Mouse (Mus musculus): ENCODE results near the gene Hsf5. TPM values are rescaled to one million over a fixed set of nuclear protein-coding genes. Genes with fewer than 3 reads are reported as not detected.
A peak's percentile ranks its signal among the peaks of the same experiment; 100 is the strongest.

The Hsf5 gene
- polyA plus RNA-seq (2015; fragmentation: Nextera tagmentation; extraction: Ambion mirVana) = 0.06 TPM in 1 of 2 replicates, not detected in the other

GRCm38 (mm10) chr11:87616790-87617474 lies at the start of gene Hsf5:
Hsf5 (plus strand) TSS chr11:87617164.
- H3K4me1 ChIP-seq (ENCODE audit: control insufficient read depth, low read depth, low read length) = no peaks in the 10 kb centered on the region; the same call in 1 of the 2 replicates
- H3K36me3 ChIP-seq (ENCODE audit: control insufficient read depth, insufficient read depth) = peaks cover 40% of the 10 kb centered on the region
- no peak within 1 kb of the TSS for H3K4me3 ChIP-seq (ENCODE audit: low read depth, low read length)
- H3K27me3 ChIP-seq (ENCODE audit: control insufficient read depth, insufficient read depth, low read depth, low read length) = no peaks in the 10 kb centered on the region
- H3K9ac ChIP-seq (ENCODE audit: low read depth, low read length) = no peak within 1 kb of the TSS
- no peak within 1 kb of the TSS for H3K27ac ChIP-seq (ENCODE audit: low read length)
- WGBS (ENCODE audit: insufficient replicate concordance) = 87% methylated on average over 51 of the region's 69 CpGs
- H3K9me3 ChIP-seq (replicated peaks; ENCODE audit: control insufficient read depth, low read length) = no peaks in the 10 kb centered on the region
- no peak within 1 kb of the TSS for H3K4me2 ChIP-seq (ENCODE audit: low read depth, low read length)
- no peak for ATAC-seq (ENCODE audit: low read depth)

GRCm38 (mm10) chr11:87568255-87568953 lies 48.6 kb upstream of the Hsf5 start, which contains the start of gene Sept4:
Sept4 (plus strand) TSS chr11:87568903.
- H3K4me2 ChIP-seq (ENCODE audit: low read depth, low read length) = no peak within 1 kb of the TSS
- H3K4me1 ChIP-seq (ENCODE audit: control insufficient read depth, low read depth, low read length) = no peaks in the 10 kb centered on the region
- H3K9me3 ChIP-seq (replicated peaks; ENCODE audit: control insufficient read depth, low read length) = no peaks in the 10 kb centered on the region
- no peaks in the 10 kb centered on the region for H3K36me3 ChIP-seq (ENCODE audit: control insufficient read depth, insufficient read depth)
- H3K4me3 ChIP-seq (ENCODE audit: low read depth, low read length) = no peak within 1 kb of the TSS
- no peak for ATAC-seq (ENCODE audit: low read depth)
- no peak within 1 kb of the TSS for H3K9ac ChIP-seq (ENCODE audit: low read depth, low read length)
- no peak within 1 kb of the TSS for H3K27ac ChIP-seq (ENCODE audit: low read length)
- WGBS (ENCODE audit: insufficient replicate concordance) = 58% methylated on average over 7 of the region's 7 CpGs
- H3K27me3 ChIP-seq (ENCODE audit: control insufficient read depth, insufficient read depth, low read depth, low read length) = no peaks in the 10 kb centered on the region

- Histone ChIP-seq H3K27ac (ENCODE audit: low read length) (no peak overlapping the region), H3K4me2 (ENCODE audit: low read depth, low read length) (no peak overlapping the region), H3K4me1 (ENCODE audit: control insufficient read depth, low read depth, low read length) (no peaks in the 10 kb centered on the region), H3K9me3 (replicated peaks; ENCODE audit: control insufficient read depth, low read length) (no peaks in the 10 kb centered on the region), H3K27me3 (ENCODE audit: control insufficient read depth, insufficient read depth, low read depth, low read length) (no peaks in the 10 kb centered on the region), H3K4me3 (ENCODE audit: low read depth, low read length) (no peak overlapping the region), H3K36me3 (ENCODE audit: control insufficient read depth, insufficient read depth) (no peaks in the 10 kb centered on the region), H3K9ac (ENCODE audit: low read depth, low read length) (no peak overlapping the region)
- ATAC-seq (ENCODE audit: low read depth) = no peak
- 54% methylated on average over 5 of the region's 5 CpGs for WGBS (ENCODE audit: insufficient replicate concordance)
Observed at GRCm38 (mm10) chr11:87570743-87571142, 46.2 kb upstream of the Hsf5 start.

- 44% methylated on average over 1 of the region's 1 CpGs for WGBS (ENCODE audit: insufficient replicate concordance)
- H3K27ac ChIP-seq (ENCODE audit: low read length) = no peak overlapping the region
Observed at GRCm38 (mm10) chr11:87571361-87571950, 45.5 kb upstream of the Hsf5 start.

GRCm38 (mm10) chr11:87573751-87574150 lies 43.2 kb upstream of the Hsf5 start:
- 73% methylated on average over 7 of the region's 7 CpGs for WGBS (ENCODE audit: insufficient replicate concordance)
- no peak overlapping the region for H3K4me2 ChIP-seq (ENCODE audit: low read depth, low read length)
- no peak for ATAC-seq (ENCODE audit: low read depth)
- peaks cover 12% of the 10 kb centered on the region for H3K4me1 ChIP-seq (ENCODE audit: control insufficient read depth, low read depth, low read length)
- H3K27ac ChIP-seq (ENCODE audit: low read length) = no peak overlapping the region
- no peaks in the 10 kb centered on the region for H3K36me3 ChIP-seq (ENCODE audit: control insufficient read depth, insufficient read depth)
- no peak overlapping the region for H3K9ac ChIP-seq (ENCODE audit: low read depth, low read length)
- no peaks in the 10 kb centered on the region for H3K9me3 ChIP-seq (replicated peaks; ENCODE audit: control insufficient read depth, low read length)
- H3K27me3 ChIP-seq (ENCODE audit: control insufficient read depth, insufficient read depth, low read depth, low read length) = no peaks in the 10 kb centered on the region
- H3K4me3 ChIP-seq (ENCODE audit: low read depth, low read length) = no peak overlapping the region

More at GRCm38 (mm10) chr11:87571361-87571950, 45.5 kb upstream of the Hsf5 start:
- no peak for ATAC-seq (ENCODE audit: low read depth)
- H3K27me3 ChIP-seq (ENCODE audit: control insufficient read depth, insufficient read depth, low read depth, low read length) = no peaks in the 10 kb centered on the region
- H3K4me2 ChIP-seq (ENCODE audit: low read depth, low read length) = no peak overlapping the region
- no peak overlapping the region for H3K4me3 ChIP-seq (ENCODE audit: low read depth, low read length)
- no peaks in the 10 kb centered on the region for H3K36me3 ChIP-seq (ENCODE audit: control insufficient read depth, insufficient read depth)
- H3K9ac ChIP-seq (ENCODE audit: low read depth, low read length) = no peak overlapping the region
- no peaks in the 10 kb centered on the region for H3K4me1 ChIP-seq (ENCODE audit: control insufficient read depth, low read depth, low read length)
- H3K9me3 ChIP-seq (replicated peaks; ENCODE audit: control insufficient read depth, low read length) = no peaks in the 10 kb centered on the region

- H3K4me3 ChIP-seq (ENCODE audit: low read depth, low read length) = no peak overlapping the region
- no peak for ATAC-seq (ENCODE audit: low read depth)
- no peaks in the 10 kb centered on the region for H3K27me3 ChIP-seq (ENCODE audit: control insufficient read depth, insufficient read depth, low read depth, low read length)
- WGBS (ENCODE audit: insufficient replicate concordance) = 62% methylated on average over 21 of the region's 21 CpGs
- peaks cover 16% of the 10 kb centered on the region for H3K4me1 ChIP-seq (ENCODE audit: control insufficient read depth, low read depth, low read length)
- no peak overlapping the region for H3K4me2 ChIP-seq (ENCODE audit: low read depth, low read length)
- no peaks in the 10 kb centered on the region for H3K9me3 ChIP-seq (replicated peaks; ENCODE audit: control insufficient read depth, low read length)
- H3K36me3 ChIP-seq (ENCODE audit: control insufficient read depth, insufficient read depth) = no peaks in the 10 kb centered on the region
- no peak overlapping the region for H3K27ac ChIP-seq (ENCODE audit: low read length)
- no peak overlapping the region for H3K9ac ChIP-seq (ENCODE audit: low read depth, low read length)
Observed at GRCm38 (mm10) chr11:87574520-87575180, 42.3 kb upstream of the Hsf5 start.

- peak overlapping the region; percentile 51 for H3K9ac ChIP-seq (ENCODE audit: low read depth, low read length)
- H3K27ac ChIP-seq (ENCODE audit: low read length) = no peak overlapping the region
- no peaks in the 10 kb centered on the region for H3K27me3 ChIP-seq (ENCODE audit: control insufficient read depth, insufficient read depth, low read depth, low read length)
- H3K4me1 ChIP-seq (ENCODE audit: control insufficient read depth, low read depth, low read length) = peaks cover 16% of the 10 kb centered on the region
- H3K4me3 ChIP-seq (ENCODE audit: low read depth, low read length) = peak overlapping the region; percentile 57
- ATAC-seq (ENCODE audit: low read depth) = no peak
- no peaks in the 10 kb centered on the region for H3K36me3 ChIP-seq (ENCODE audit: control insufficient read depth, insufficient read depth)
- 51% methylated on average over 6 of the region's 6 CpGs for WGBS (ENCODE audit: insufficient replicate concordance)
- H3K9me3 ChIP-seq (replicated peaks; ENCODE audit: control insufficient read depth, low read length) = no peaks in the 10 kb centered on the region
- H3K4me2 ChIP-seq (ENCODE audit: low read depth, low read length) = peak overlapping the region; percentile 84
Observed at GRCm38 (mm10) chr11:87577601-87578248, 39.2 kb upstream of the Hsf5 start.

- H3K36me3 ChIP-seq (ENCODE audit: control insufficient read depth, insufficient read depth) = no peaks in the 10 kb centered on the region
- H3K27ac ChIP-seq (ENCODE audit: low read length) = no peak overlapping the region
- WGBS (ENCODE audit: insufficient replicate concordance) = under 1% methylated on average over 40 of the region's 40 CpGs
- H3K4me1 ChIP-seq (ENCODE audit: control insufficient read depth, low read depth, low read length) = peaks cover 16% of the 10 kb centered on the region
- peak overlapping the region; percentile 51 for H3K9ac ChIP-seq (ENCODE audit: low read depth, low read length)
- H3K27me3 ChIP-seq (ENCODE audit: control insufficient read depth, insufficient read depth, low read depth, low read length) = no peaks in the 10 kb centered on the region
- H3K9me3 ChIP-seq (replicated peaks; ENCODE audit: control insufficient read depth, low read length) = no peaks in the 10 kb centered on the region
- ATAC-seq (ENCODE audit: low read depth) = peak; percentile 83
- H3K4me3 ChIP-seq (ENCODE audit: low read depth, low read length) = peak overlapping the region; percentile 57
- H3K4me2 ChIP-seq (ENCODE audit: low read depth, low read length) = peak overlapping the region; percentile 84
Observed at GRCm38 (mm10) chr11:87578249-87578962, 38.6 kb upstream of the Hsf5 start.
